Mouse (Mus musculus) testis, adult 10 weeks (tissue): Measurements from ENCODE around the gene Ccdc78. TPM values are rescaled to one million over a fixed set of nuclear protein-coding genes. Genes with fewer than 3 reads are reported as not detected.

Experiments used
- polyA plus RNA-seq: library from polyadenylated mRNA; stranded (reverse); fragments of 350-450 nt; fragmentation: Illumina TruSeq; extraction: RNeasy Lipid Tissue Mini Kit (QIAGEN cat#74804); gene quantifications from one replicate; pipeline ENCODE4 v1.2.3, GENCODE M21; 2014; ENCODE audit warnings: low read depth, low replicate concordance

Gene Ccdc78
- 0.49 TPM for polyA plus RNA-seq

GRCm38 (mm10) chr17:25786280-25786679 is at the start of gene Ccdc78:
TSS of gene Ccdc78 (plus strand) at chr17:25786580.

DNA sequence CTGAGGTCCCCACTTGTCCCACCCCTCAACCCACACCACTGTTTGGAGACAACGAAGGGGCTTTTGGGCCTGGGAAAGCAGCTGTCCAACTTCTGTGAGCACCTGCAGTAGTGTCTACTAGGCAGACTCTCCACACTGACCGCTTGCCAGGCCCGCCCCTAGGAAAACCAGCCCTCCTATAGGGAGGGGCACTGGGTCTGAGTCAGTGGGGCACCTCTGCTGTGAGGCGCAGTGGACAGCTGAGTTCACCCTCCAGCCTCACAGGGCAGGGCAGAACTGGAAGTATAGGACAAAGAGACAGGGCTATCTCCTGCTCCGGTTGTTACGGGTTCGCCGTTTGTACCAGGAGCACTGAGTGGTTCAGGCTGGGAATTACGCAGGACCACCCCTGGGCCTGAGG is 32.1 kb upstream of the Ccdc78 start, which contains the start of gene Msln:
Msln (minus strand) TSS at position 138 of the 400 bp plus-strand sequence.

DNA sequence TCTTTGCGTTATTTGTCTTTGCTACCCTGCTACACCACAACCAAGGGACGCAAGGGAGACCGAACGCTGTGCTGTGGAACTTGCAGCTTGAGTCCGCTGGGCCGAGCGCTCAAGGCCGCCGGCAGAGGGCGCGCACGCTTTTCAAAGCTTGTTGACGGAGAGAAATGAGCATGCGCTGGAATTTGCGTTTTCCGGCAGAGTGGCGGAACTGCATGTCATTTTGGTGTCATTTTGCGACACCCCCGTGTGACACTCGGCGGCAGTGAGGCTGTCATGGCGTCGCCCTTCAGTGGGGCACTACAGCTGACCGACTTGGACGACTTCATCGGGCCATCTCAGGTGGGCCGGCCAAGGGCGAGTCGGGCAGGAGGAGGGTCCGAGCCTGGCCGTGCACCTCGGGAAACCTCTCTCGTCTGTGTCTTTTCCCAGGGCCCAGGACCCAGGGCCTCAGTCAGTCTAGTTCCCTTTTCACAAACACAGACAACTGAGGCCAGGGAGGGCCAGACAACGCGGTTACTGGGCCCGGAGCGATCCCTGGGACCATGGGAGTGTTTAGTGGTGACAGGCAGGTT is 12.7 kb upstream of the Ccdc78 start, which contains the start of gene Narfl:
Narfl (plus strand) TSS at position 228 of the 572 bp plus-strand sequence.

GRCm38 (mm10) chr17:25785281-25785745 is 1.1 kb upstream of the Ccdc78 start, which contains the start of gene Haghl:
TSS of gene Haghl (minus strand) at chr17:25785673.

GRCm38 (mm10) chr17:25792615-25793014 is 6.2 kb downstream of the Ccdc78 start, which contains the start of gene Fam173a:
TSS of gene Fam173a (minus strand) at chr17:25792901.

GRCm38 (mm10) chr17:25795609-25796092 is 9.3 kb downstream of the Ccdc78 start, which contains the start of gene AC134908.4:
TSS of gene AC134908.4 (minus strand) at chr17:25795659.

GRCm38 (mm10) chr17:25796951-25797369 is 10.6 kb downstream of the Ccdc78 start, which contains the start of gene Metrn:
TSS of gene Metrn (minus strand) at chr17:25797136.

GRCm38 (mm10) chr17:25808789-25809605 is 22.6 kb downstream of the Ccdc78 start, which contains the start of gene Fbxl16:
TSS of gene Fbxl16 (plus strand) at chr17:25809085.

GRCm38 (mm10) chr17:25823452-25823851 is 37.1 kb downstream of the Ccdc78 start, which contains the start of gene Wdr24:
TSS of gene Wdr24 (plus strand) at chr17:25823627.

DNA sequence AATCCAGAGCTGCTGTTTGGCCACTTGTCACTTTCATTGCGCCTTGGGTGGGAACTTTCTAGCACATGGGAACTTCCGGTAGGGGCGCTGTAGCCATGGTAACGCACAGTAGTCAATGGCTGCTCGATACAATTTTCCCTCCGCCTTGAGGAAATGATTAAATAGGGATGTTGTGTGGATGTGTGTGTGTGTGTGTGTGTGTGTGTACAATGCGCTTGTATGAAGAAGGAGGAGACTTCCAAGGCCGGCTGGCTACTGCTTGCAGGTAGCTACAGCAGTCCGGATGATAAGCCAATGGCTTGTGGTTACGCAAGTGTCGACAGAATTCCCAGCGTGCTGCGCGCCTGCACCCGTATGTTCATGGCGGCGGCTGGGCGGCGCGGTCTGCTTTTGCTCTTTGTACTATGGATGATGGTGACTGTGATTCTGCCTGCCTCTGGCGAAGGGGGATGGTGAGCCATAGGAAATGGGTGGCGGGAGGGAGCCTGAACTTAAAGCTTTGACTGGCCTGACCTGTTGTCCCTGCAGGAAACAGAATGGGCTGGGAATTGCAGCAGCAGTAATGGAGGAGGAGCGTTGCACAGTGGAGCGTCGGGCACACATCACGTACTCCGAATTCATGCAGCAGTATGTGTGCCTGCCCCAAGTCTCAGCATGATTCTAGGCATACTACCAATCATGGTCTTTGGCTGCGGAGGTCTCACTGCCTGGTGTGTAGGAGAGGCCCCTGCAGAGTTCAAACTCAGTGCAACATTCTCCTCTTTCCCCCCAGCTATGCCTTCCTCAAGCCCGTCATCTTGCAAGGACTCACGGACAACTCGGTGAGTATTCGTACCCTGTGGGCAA is 42.6 kb downstream of the Ccdc78 start, which contains the start of gene Jmjd8:
Jmjd8 (plus strand) TSS at position 156 of the 846 bp plus-strand sequence.

DNA sequence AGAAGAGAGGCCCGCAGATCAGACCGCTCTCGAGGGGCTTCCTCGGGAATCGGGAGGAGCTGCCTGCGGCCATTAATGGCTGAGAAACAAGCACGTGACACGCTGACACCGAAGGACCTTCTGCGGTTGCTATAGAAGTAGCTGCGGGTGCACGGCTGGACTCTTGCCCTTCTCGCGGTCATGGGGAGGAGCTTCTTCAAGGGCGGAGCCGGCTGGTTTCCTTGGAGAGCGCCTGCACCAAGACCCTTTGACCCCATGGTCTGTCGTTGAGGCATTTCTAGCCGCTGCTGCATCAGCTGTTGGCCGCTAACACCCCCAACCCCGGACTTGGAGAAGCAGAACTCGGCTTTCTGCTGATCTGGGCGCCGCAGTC is 46.9 kb downstream of the Ccdc78 start, which contains the start of gene Stub1:
Stub1 (minus strand) TSS at position 114 of the 373 bp plus-strand sequence.

GRCm38 (mm10) chr17:25837076-25837410 is 50.7 kb downstream of the Ccdc78 start, which contains the start of gene Rhbdl1:
TSS of gene Rhbdl1 (minus strand) at chr17:25837295.

Other genes with a start within 250 kb of the Ccdc78 start
- 4.2 TPM for gene Sox8, start 215.9 kb upstream of the Ccdc78 start, polyA plus RNA-seq
- 2.4 TPM for gene Lmf1, start 207.5 kb upstream of the Ccdc78 start, polyA plus RNA-seq
- gene Gng13, start 69.4 kb upstream of the Ccdc78 start, polyA plus RNA-seq, result not detected
- 1.6 TPM for gene Chtf18, start 59.2 kb upstream of the Ccdc78 start, polyA plus RNA-seq
- gene Rpusd1, start 58.9 kb upstream of the Ccdc78 start, polyA plus RNA-seq, result not detected
- gene Mslnl, start 50.5 kb upstream of the Ccdc78 start, polyA plus RNA-seq, result not detected
- gene Msln, start 32.2 kb upstream of the Ccdc78 start, polyA plus RNA-seq, result 0.22 TPM
- gene Narfl, start 12.8 kb upstream of the Ccdc78 start, polyA plus RNA-seq, result 1.4 TPM
- gene Haghl, start 907 bp upstream of the Ccdc78 start, polyA plus RNA-seq, result 0.55 TPM
- gene Fam173a, start 6.3 kb downstream of the Ccdc78 start, polyA plus RNA-seq, result 0.43 TPM
- 0.35 TPM for gene AC134908.4, start 9.1 kb downstream of the Ccdc78 start, polyA plus RNA-seq
- 0.24 TPM for gene Metrn, start 10.6 kb downstream of the Ccdc78 start, polyA plus RNA-seq
- gene Fbxl16, start 22.5 kb downstream of the Ccdc78 start, polyA plus RNA-seq, result 0.60 TPM
- gene Wdr24, start 37.0 kb downstream of the Ccdc78 start, polyA plus RNA-seq, result 1.0 TPM
- gene Jmjd8, start 42.3 kb downstream of the Ccdc78 start, polyA plus RNA-seq, result 1.1 TPM
- 3.4 TPM for gene Stub1, start 46.8 kb downstream of the Ccdc78 start, polyA plus RNA-seq
- gene Rhbdl1, start 50.7 kb downstream of the Ccdc78 start, polyA plus RNA-seq, result not detected
- gene Gm20683, start 55.2 kb downstream of the Ccdc78 start, polyA plus RNA-seq, result not detected
- 4.0 TPM for gene Rhot2, start 58.3 kb downstream of the Ccdc78 start, polyA plus RNA-seq
- 3.1 TPM for gene Wdr90, start 74.9 kb downstream of the Ccdc78 start, polyA plus RNA-seq
- gene Mcrip2, start 82.2 kb downstream of the Ccdc78 start, polyA plus RNA-seq, result 0.78 TPM
- 11.0 TPM for gene Mettl26, start 88.5 kb downstream of the Ccdc78 start, polyA plus RNA-seq
- not detected for gene Wfikkn1, start 94.3 kb downstream of the Ccdc78 start, polyA plus RNA-seq
- 1.7 TPM for gene Rab40c, start 133.1 kb downstream of the Ccdc78 start, polyA plus RNA-seq
- 4.1 TPM for gene Pigq, start 158.4 kb downstream of the Ccdc78 start, polyA plus RNA-seq
- not detected for gene Nhlrc4, start 158.4 kb downstream of the Ccdc78 start, polyA plus RNA-seq
- not detected for gene A930017K11Rik, start 166.0 kb downstream of the Ccdc78 start, polyA plus RNA-seq
- gene Capn15, start 199.2 kb downstream of the Ccdc78 start, polyA plus RNA-seq, result 0.77 TPM